Mouse (Mus musculus): ENCODE measurements around the gene Tmem208. TPM values are rescaled to one million over a fixed set of nuclear protein-coding genes. Genes with fewer than 3 reads are reported as not detected.

Gene Tmem208
- total and polyA plus RNA-seq, 3 experiments = 76.2 to 133 (median 88.1) TPM

DNA sequence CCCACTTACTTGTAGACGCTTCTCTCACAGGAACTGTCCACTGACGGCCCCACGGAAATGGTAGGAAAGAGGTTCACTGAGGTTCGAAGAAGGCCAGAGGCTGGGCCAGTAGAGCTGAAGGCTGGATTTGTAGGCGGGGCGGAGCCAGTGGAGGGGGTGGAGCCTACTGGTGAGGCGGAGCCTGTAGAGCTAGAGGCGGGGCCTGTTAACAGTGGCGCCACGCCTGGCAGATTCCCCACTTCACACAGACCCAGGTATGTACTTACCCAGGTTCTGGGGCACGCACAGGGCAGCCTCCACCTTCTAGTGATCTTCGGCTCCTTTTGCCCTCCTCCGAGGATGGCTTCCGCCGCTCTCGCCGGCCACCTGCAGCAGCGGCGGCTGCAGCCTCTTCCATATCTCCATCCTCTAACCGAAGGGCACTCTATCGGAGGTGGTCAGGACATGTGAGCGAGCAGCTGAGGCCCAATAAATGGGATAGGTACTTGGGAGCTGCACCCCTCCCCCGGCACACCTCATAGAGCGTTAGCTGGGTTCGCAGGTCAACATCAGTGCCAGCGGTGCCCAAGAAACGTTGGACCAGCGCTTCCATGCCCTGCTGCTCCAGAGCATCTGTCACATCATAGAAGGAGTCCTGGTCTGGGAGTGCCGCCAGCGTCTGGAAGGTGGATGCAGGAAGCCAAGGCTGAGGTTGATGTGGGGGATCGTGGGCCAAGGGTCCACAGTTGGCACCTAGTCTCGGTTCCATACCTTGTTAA lies 10.4 kb downstream of the Tmem208 start:
- Histone ChIP-seq H3K4me3 (replicated peaks in 1 of 3; ENCODE audit: low read depth in 2 of 3, low read length in 2 of 3, poor library complexity in 1 of 3) (no peak overlapping the region), H3K4me1 (ENCODE audit: control insufficient read depth in 1 of 2, insufficient read depth in 2 of 2) (peaks cover 0 to 17% of the 10 kb centered on the region in 2 experiments; a peak in 2 of 4 replicates), H3K79me2 (replicated peaks; ENCODE audit: control insufficient read depth, extremely low read depth, insufficient read depth, poor library complexity, severe bottlenecking) (no peaks in the 10 kb centered on the region), H3K9ac (ENCODE audit: insufficient read depth, low read depth) (no peak overlapping the region), H3K27me3 (replicated peaks) (no peaks in the 10 kb centered on the region), H3K4me2 (ENCODE audit: insufficient read depth, low read depth, poor library complexity, severe bottlenecking) (no peak overlapping the region), H3K36me3 (replicated peaks in 1 of 2; ENCODE audit: control insufficient read depth in 1 of 2, insufficient read depth in 1 of 2, low read length in 1 of 2) (peaks cover 40 to 62% of the 10 kb centered on the region in 2 experiments), H3K9me3 (replicated peaks; ENCODE audit: low read length) (no peaks in the 10 kb centered on the region), H3K27ac (ENCODE audit: insufficient read depth, low read depth) (no peak overlapping the region)
- in situ Hi-C loops (cut with MboI; ENCODE audit: low pct_ligation_motif_present, low pct_unique_long_range_greater_than_20kb, low sequenced_read_pairs) = no loop called here
- dilution Hi-C loops (cut with MboI; ENCODE audit: extremely low pct_ligation_motif_present, extremely low pct_unique_long_range_greater_than_20kb, low sequenced_read_pairs) = no loop called here
- TF ChIP-seq MEF2A (IDR thresholded peaks at IDR 0.05; ENCODE audit: borderline replicate concordance, low read depth, low read length) (no peak), CHD1 (IDR thresholded peaks at IDR 0.05; ENCODE audit: low read depth, low read length) (no peak), ZMIZ1 (IDR thresholded peaks at IDR 0.05; ENCODE audit: low read depth, low read length) (no peak)
- no peak for DNase-seq (ENCODE audit: extremely low read depth)

GRCm38 (mm10) chr8:105338992-105339391 lies 12.8 kb downstream of the Tmem208 start:
- in situ Hi-C loops (cut with MboI; ENCODE audit: low pct_ligation_motif_present, low pct_unique_long_range_greater_than_20kb, low sequenced_read_pairs) = no loop called here
- dilution Hi-C loops (cut with MboI; ENCODE audit: extremely low pct_ligation_motif_present, extremely low pct_unique_long_range_greater_than_20kb, low sequenced_read_pairs) = no loop called here

More at GRCm38 (mm10) chr8:105338992-105339391, 12.8 kb downstream of the Tmem208 start:
- Histone ChIP-seq H3K9ac (ENCODE audit: insufficient read depth, low read depth) (no peak overlapping the region), H3K4me2 (ENCODE audit: insufficient read depth, low read depth, poor library complexity, severe bottlenecking) (no peak overlapping the region), H3K36me3 (replicated peaks in 1 of 2; ENCODE audit: control insufficient read depth in 1 of 2, insufficient read depth in 1 of 2, low read length in 1 of 2) (peaks cover 29 to 41% of the 10 kb centered on the region in 2 experiments), H3K27ac (ENCODE audit: insufficient read depth, low read depth) (no peak overlapping the region), H3K9me3 (replicated peaks; ENCODE audit: low read length) (no peaks in the 10 kb centered on the region), H3K79me2 (replicated peaks; ENCODE audit: control insufficient read depth, extremely low read depth, insufficient read depth, poor library complexity, severe bottlenecking) (no peaks in the 10 kb centered on the region), H3K4me1 (ENCODE audit: control insufficient read depth in 1 of 2, insufficient read depth in 2 of 2) (peaks cover 0 to 17% of the 10 kb centered on the region in 2 experiments; a peak in 2 of 4 replicates), H3K4me3 (replicated peaks in 1 of 3; ENCODE audit: low read depth in 2 of 3, low read length in 2 of 3, poor library complexity in 1 of 3) (no peak overlapping the region), H3K27me3 (replicated peaks) (no peaks in the 10 kb centered on the region)
- TF ChIP-seq NELFE (IDR thresholded peaks at IDR 0.05; ENCODE audit: low read depth, low read length) (no peak), BHLHE40 (IDR thresholded peaks at IDR 0.05; ENCODE audit: low read depth, low read length) (no peak), RAD21 (IDR thresholded peaks at IDR 0.05; ENCODE audit: low read depth, low read length) (no peak), GABPA (IDR thresholded peaks at IDR 0.05; ENCODE audit: insufficient replicate concordance, low read depth, low read length) (no peak), MAZ (IDR thresholded peaks at IDR 0.05; ENCODE audit: low read depth, low read length) (no peak), ZKSCAN1 (IDR thresholded peaks at IDR 0.05; ENCODE audit: borderline replicate concordance, low read depth, low read length) (no peak), CTCF (conservative IDR thresholded peaks at IDR 0.05 in 1 of 2, IDR thresholded peaks at IDR 0.05 in 1 of 2; ENCODE audit: low read depth in 2 of 2, low read length in 2 of 2) (no peak), SMC3 (IDR thresholded peaks at IDR 0.05; ENCODE audit: low read depth, low read length) (no peak), ZMIZ1 (IDR thresholded peaks at IDR 0.05; ENCODE audit: low read depth, low read length) (no peak), MEF2A (IDR thresholded peaks at IDR 0.05; ENCODE audit: borderline replicate concordance, low read depth, low read length) (no peak), ZNF384 (IDR thresholded peaks at IDR 0.05; ENCODE audit: low read depth, low read length) (no peak), E2F4 (IDR thresholded peaks at IDR 0.05; ENCODE audit: insufficient replicate concordance, low read depth, low read length) (no peak), JUN (IDR thresholded peaks at IDR 0.05; ENCODE audit: insufficient read depth, low read depth, low read length) (no peak), EP300 (IDR thresholded peaks at IDR 0.05; ENCODE audit: low read length) (no peak), KAT2A (IDR thresholded peaks at IDR 0.05; ENCODE audit: insufficient replicate concordance, low read length) (no peak), TCF12 (IDR thresholded peaks at IDR 0.05; ENCODE audit: low read depth, low read length) (no peak), CHD2 (IDR thresholded peaks at IDR 0.05; ENCODE audit: low read length) (no peak)
- no peak for DNase-seq (ENCODE audit: extremely low read depth)
